Mouse (Mus musculus) thymus, adult 2 months (tissue): ENCODE data around the gene Amh.

Experiments used
- CTCF ChIP-seq: fragments of 200-500 bp; IDR thresholded peaks from 2 replicates; pipeline ENCODE4 v1.5.1; 2012; ENCODE audit warnings: mild to moderate bottlenecking, control low read depth, low read length, moderate library complexity, borderline replicate concordance; ENCODE audit not compliant: control insufficient read depth, poor library complexity, insufficient read depth; ENCODE audit errors: extremely low read depth
- POLR2A ChIP-seq: fragments of 200-500 bp; IDR thresholded peaks from 2 replicates; pipeline ENCODE4 v1.6.1; 2012; ENCODE audit warnings: mild to moderate bottlenecking, low read length, control low read depth, moderate library complexity; ENCODE audit not compliant: control insufficient read depth, poor library complexity, insufficient read depth; ENCODE audit errors: extremely low read depth

DNA sequence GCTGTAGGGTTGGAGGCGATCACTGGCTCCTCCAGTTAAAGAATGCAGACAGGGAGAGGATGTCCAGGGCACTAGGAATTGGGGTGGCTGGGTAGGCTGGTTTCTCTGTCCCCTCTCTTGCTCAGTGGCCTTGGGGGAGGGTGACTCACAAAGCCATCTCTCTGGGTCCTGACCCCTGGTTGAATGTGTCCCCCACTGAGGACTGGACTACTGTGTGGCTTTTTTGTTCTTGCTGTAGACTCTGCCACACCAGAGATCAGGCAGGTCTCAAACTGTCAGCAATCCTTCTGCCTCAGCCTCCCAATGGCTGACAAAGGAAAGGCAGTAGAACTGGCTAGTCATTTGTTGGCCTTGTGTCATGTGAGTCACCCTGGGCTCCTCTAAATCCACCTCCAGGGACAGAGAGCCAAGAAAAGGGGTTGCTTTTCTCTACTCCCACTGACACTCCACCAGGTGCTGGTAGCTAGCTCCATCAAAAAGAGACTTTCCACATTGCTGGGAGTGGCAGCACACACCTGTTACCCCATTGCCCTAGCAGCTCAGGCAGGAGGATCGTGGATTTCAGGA lies 33.4 kb downstream of the Amh start:
- no peak for TF ChIP-seq CTCF
- TF ChIP-seq POLR2A, result no peak
